Mouse (Mus musculus) testis, postnatal 14 days (tissue): ENCODE measurements around the gene Dnaic1.
A peak's percentile ranks its signal among the peaks of the same experiment; 100 is the strongest.

Source experiments
- DNase-seq: peaks from one replicate; pipeline ENCODE4 v3.0.0; 2021; ENCODE audit warnings: low spot score

Gene Dnaic1

GRCm38 (mm10) chr4:41635906-41636305, 66.3 kb downstream of the Dnaic1 start:
- DNase-seq, result no peak

GRCm38 (mm10) chr4:41636366-41636765, 66.8 kb downstream of the Dnaic1 start:
- no peak for DNase-seq

GRCm38 (mm10) chr4:41636882-41637635, 67.5 kb downstream of the Dnaic1 start:
- no peak for DNase-seq

GRCm38 (mm10) chr4:41638186-41638731, 68.7 kb downstream of the Dnaic1 start:
- no peak for DNase-seq

- DNase-seq, result no peak
Observed at GRCm38 (mm10) chr4:41638828-41639213, 69.2 kb downstream of the Dnaic1 start.

GRCm38 (mm10) chr4:41639214-41639841, 69.8 kb downstream of the Dnaic1 start:
- DNase-seq, result no peak

GRCm38 (mm10) chr4:41639913-41640507, 70.4 kb downstream of the Dnaic1 start, which contains the start of gene Enho:
Gene Enho (minus strand): TSS chr4:41640324.
- peak; percentile 89 for DNase-seq

GRCm38 (mm10) chr4:41641199-41641822, 71.7 kb downstream of the Dnaic1 start:
- DNase-seq, result no peak

GRCm38 (mm10) chr4:41645488-41645887, 75.9 kb downstream of the Dnaic1 start:
- DNase-seq, result no peak

GRCm38 (mm10) chr4:41648157-41648556, 78.6 kb downstream of the Dnaic1 start:
- peak; percentile 71 for DNase-seq

- no peak for DNase-seq
Observed at GRCm38 (mm10) chr4:41648627-41649026, 79.1 kb downstream of the Dnaic1 start.

GRCm38 (mm10) chr4:41653296-41653695, 83.7 kb downstream of the Dnaic1 start:
- DNase-seq, result no peak

- DNase-seq, result no peak
Observed at GRCm38 (mm10) chr4:41653730-41654129, 84.2 kb downstream of the Dnaic1 start.

- DNase-seq, result no peak
Observed at GRCm38 (mm10) chr4:41654217-41654616, 84.6 kb downstream of the Dnaic1 start.

GRCm38 (mm10) chr4:41655525-41655924, 86.0 kb downstream of the Dnaic1 start:
- no peak for DNase-seq

GRCm38 (mm10) chr4:41658566-41659384, 89.2 kb downstream of the Dnaic1 start:
- no peak for DNase-seq

GRCm38 (mm10) chr4:41659556-41659955, 90.0 kb downstream of the Dnaic1 start:
- no peak for DNase-seq

GRCm38 (mm10) chr4:41660851-41661430, 91.4 kb downstream of the Dnaic1 start:
- DNase-seq, result no peak

GRCm38 (mm10) chr4:41662723-41663122, 93.1 kb downstream of the Dnaic1 start:
- DNase-seq, result no peak

GRCm38 (mm10) chr4:41663614-41664013, 94.0 kb downstream of the Dnaic1 start:
- no peak for DNase-seq

- no peak for DNase-seq
Observed at GRCm38 (mm10) chr4:41664533-41664932, 95.0 kb downstream of the Dnaic1 start.
